Mouse (Mus musculus): ENCODE results near the gene Gm21970. TPM values are rescaled to one million over a fixed set of nuclear protein-coding genes. Genes with fewer than 3 reads are reported as not detected.

The Gm21970 gene
- under 1 TPM in 1 of 2 experiments, not detected in 1; 0.47 TPM for total RNA-seq (2021)

DNA sequence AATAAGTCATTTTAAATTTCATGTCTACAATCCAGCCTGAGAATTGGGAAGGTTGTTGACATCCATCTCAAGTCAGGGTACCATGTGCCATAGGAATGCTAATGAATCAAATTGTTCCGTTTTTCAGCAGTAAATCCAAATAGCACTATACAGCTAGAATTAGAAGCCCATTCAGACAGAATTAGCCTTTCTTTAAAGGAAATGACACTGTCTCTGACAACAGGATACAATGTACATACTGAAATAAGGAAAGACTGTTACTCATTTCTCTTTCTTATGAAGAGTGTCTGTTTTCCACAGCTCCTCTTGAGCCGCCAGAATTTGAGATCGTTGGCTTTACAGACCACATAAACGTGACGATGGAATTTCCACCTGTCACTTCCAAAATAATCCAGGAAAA lies at the start of gene Gm21970:
TSS of gene Gm21970 (plus strand) at position 301 of the 400 bp plus-strand sequence.
- DNase-seq = no peak
- intact Hi-C loops (cut with DNase I) = no loop called here

DNA sequence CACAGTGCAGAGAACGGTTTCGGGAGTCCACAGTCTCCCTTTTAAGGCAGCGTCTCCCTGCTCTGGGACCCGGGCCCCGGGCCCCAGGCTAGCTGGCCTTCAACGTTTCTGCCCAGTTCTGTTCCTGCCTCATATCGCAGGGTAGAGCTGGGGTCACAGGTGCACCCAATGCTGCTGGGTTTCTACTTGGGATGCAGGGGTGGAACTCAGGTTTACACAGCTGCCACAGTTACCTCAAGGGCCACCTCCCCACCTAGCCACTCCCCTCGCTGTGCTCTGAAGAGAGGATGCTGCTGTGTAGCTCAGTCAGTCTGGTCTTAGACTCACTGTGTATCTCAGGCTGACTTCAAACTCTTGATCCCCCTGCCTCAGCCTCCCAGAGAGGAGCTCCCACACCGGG lies 45.0 kb upstream of the Gm21970 start:
- intact Hi-C loops (cut with DNase I) = no loop called here
- DNase-seq = no peak

DNA sequence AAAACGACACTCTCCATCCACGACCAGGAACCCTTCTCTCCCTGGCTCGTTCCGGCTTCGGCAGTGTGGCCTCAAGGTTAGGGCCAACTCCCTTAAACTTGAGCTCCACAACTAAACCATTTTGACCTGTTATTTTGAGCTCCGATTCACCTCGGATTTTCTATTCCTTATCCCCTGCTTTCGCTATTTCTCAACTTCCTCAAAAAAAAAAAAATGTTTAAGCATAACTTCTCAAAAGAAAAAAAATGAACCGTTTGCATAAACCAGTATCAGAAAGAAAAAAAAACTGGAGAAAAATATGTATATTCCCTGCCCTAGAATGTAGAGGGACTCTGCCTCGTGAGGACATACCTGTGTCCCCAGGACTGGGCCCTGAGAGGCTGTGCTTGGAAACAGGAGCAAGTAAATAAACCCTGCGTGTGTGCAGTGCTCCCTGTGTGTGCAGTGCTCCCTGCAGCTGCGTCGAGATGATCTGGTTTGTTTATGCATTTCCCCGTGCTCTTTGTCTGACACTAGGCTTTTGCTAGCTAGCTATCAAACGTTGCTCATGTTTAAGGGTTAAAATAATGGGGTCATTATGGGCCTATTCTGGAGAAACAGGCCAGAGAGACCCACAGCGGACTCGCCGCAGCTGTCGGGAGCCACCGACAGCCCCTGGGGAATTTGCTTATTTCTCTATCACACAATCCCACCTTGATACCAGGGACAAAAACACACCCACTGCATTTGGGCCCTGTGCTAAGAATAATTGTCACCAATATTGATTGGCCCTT lies 43.8 kb upstream of the Gm21970 start:
- no peak for DNase-seq

DNA sequence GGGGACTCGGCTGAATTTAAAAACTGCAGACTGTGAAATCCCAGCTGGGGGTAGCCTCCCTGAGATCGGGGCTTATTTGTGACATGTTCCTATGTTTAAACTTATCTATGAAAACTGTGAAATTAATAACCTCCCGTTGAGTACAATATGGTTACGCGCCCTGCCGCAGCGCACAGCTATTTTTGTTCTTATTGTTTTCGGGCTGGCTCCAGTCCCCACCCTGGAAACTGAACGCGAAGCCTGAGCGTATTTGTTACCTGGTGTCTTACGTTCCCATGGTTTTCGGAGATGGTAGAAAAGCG lies 43.3 kb upstream of the Gm21970 start:
- DNase-seq = no peak
- intact Hi-C loops (cut with DNase I) = no loop called here

More for the DNA sequence above, 43.8 kb upstream of the Gm21970 start:
- intact Hi-C loops (cut with DNase I) = no loop called here

DNA sequence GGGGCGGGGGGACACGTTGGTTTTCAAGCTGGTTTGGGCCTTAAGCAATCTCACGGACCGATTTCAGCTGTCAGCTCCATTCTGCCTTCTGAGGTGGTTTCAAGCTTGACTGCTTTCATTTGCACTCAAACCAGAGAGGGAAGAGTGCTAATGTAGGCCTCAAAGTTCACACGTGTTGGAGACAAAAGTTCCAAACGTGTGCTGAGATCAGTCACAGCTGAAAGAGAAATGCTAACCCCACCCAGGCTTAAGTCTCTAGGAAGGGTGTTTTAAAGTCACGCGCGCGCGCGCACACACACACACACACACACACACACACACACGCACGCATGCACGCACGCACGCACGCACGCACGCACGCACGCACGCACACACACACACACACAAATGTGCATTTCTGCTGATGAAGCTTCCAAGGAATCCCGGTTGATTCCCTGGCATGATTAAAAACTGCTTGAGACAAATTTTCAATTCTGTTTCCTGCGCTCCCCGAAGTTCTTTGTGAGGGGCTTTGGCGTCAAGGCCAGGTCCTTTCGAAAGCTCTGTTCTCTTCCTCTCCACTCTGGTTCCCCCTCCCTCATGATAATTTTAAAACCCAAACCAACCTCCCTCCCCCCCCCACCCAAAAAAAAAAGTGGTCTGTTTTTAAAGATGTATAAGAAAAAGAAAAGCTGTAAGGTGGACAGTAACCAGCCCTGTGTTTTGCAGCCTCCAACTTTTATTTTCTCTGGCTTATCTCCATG lies 42.8 kb upstream of the Gm21970 start:
- intact Hi-C loops (cut with DNase I) = no loop called here
- no peak for DNase-seq

DNA sequence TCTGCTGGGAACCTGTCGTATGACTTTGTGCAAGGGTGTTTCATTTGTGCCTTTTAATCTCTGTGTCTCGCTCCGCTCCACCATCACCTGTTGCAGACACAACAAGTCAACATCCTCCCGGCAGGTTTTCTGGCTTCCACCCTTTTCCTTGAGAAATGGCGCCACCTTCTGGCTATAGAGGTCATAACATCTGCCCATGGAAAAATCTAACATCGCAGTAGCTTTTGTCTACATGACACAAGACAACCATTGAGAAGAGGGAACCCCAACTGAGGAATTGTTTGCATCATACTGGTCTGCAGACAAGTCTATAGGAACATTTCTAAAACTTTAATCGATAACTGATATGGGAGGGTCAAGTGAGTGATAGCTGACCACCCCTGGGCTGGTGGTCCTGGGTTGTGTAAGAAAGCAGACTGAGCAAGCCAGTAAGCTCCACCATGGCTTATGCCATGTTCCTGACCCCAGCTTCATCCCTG lies 39.4 kb upstream of the Gm21970 start:
- intact Hi-C loops (cut with DNase I) = loop anchor here (1.0 to 2.0 kb wide), 2 partner anchors 191 to 271 kb away; no protein-coding TSS in a partner anchor
- peak; percentile 77 to 80 for DNase-seq

DNA sequence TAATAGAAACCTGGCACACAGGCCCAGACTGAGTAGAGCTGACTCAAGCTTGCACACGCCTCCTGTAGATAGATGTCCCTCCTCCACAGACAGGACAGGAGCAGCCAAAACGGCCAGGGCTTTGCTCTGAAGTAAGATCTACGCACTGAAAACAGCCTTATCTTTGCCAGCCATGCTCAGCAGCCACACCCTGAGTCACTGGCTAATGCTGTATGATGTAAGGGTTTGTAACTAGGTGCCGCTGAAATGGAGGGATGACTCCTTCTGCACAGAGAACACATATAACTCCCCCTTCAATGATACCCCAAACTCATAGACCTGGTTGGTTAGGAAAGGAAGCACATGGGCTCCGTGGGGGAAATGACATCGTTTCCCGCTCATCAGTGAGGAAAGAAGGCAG lies 38.8 kb upstream of the Gm21970 start:
- intact Hi-C loops (cut with DNase I) = loop anchor here (1.0 to 2.0 kb wide), 2 partner anchors 192 to 271 kb away; no protein-coding TSS in a partner anchor
- no peak for DNase-seq

DNA sequence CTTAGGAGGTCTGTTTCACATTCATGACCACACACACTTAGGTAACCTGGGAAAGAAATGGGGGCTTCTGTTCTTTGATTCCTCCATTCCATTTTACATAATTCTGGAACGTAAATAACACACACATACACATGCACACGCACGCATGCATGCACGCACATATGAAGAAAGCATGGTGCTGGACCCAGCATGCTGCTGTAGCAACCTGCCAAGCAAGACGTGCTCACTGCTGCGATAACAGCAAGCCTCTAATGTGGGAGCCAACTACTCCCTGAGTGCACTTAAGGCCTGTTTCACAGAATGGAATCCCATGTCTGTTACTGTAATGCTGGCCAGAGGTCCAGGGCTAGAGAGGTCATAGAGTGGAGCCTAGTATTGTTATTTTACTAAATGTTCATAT lies 38.3 kb upstream of the Gm21970 start:
- intact Hi-C loops (cut with DNase I) = loop anchor here (2.0 kb wide), 1 partner anchor 192 kb away; no protein-coding TSS in a partner anchor
- DNase-seq = no peak

DNA sequence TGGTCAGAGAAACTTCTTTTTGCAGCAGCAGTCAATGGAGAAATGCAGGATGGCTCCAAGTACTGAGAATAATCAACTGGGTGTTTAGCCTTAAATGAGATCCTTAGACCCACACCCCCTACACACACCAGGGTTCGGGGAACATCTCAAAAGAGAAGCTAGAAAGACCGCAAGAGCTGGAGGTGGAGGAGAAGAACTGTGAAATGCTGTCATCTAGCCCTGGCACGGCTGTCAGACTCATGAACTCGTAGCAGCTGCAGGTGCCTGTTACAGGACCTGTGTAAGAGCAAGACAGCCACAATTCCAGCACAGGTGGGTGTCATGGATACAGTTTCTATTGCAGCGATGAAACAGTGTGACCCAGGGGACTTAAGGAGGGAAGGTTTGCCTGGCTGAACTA lies 37.9 kb upstream of the Gm21970 start:
- intact Hi-C loops (cut with DNase I) = loop anchor here (2.0 kb wide), 1 partner anchor 193 kb away; no protein-coding TSS in a partner anchor
- DNase-seq = no peak

DNA sequence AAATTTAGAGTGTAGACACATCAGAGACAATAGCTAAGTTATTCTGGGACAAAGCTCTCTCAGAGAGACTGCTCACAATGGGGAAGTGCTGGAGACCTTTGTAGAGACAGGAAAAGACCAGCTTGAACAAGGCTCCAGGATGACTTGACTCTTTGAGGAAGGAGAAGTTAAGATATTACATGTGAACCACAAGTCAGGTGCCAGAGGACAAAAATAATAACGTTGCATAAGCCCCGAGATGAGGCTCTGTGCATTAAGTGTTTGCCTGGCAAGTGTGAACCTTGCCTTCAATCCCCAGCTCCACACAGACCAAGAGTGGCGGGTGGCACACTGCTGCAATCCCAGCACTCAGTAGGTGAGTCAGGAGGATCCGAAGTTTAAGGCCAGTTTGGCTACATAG lies 36.9 kb upstream of the Gm21970 start:
- no peak for DNase-seq
- intact Hi-C loops (cut with DNase I) = no loop called here

DNA sequence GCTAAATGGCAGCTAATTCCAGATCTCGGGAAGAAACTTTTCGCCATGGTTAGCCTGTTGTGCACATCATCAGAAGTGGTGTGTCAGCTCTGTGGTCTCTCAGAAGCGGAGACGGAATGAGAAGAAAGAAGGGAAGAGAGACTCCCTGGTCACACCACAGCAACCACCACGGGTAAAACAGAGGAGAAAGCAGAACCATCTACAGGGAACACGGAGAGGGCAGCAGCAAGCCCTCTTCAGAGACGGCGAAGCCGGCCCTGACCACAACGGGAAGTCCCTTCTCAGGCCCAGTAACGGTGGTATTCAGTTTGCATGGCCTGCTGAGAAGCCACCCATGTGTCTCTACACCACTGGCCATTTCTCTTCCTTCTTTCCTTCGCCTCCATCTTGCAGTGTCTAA lies 36.4 kb upstream of the Gm21970 start:
- DNase-seq = no peak
- intact Hi-C loops (cut with DNase I) = loop anchor here (5.0 kb wide), 1 partner anchor 157 kb away; no protein-coding TSS in a partner anchor

DNA sequence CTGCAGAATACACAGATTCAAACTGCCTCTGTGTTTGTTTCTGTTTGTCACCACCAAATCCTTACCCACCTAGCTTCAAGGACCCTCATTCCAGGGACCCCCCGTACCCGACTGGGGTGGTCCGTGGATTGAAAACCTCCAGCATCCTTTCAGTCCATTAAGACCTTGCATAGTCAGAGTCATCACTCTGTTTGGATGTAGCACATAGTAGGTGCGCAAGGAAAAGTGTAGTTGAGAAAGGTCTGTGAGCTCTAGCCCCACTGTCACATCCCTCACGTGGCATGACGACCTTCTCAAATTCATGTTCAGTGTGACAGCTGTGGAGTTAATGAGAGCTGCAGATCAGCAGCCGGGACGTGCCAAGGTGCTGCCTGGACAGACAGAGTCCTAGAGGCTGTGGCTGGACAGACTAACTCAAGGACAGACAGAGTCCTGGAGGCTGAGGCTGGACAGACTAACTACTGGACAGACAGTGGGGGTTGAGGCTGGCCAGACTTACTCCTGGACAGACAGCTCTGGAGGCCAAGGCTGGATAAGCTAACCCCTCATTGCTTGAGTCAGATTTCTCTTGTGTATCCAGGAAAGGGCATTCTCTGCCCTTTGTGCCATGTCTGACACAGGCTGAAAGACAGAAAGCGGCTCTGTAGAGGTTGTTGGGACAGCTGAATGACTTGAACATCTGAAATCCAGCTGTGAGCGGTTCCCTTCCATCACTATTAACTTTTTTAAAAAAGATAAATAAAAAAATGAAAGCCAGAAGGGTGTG lies 34.6 kb upstream of the Gm21970 start:
- intact Hi-C loops (cut with DNase I) = loop anchor here (5.0 kb wide), 1 partner anchor 155 kb away; no protein-coding TSS in a partner anchor
- no peak for DNase-seq

DNA sequence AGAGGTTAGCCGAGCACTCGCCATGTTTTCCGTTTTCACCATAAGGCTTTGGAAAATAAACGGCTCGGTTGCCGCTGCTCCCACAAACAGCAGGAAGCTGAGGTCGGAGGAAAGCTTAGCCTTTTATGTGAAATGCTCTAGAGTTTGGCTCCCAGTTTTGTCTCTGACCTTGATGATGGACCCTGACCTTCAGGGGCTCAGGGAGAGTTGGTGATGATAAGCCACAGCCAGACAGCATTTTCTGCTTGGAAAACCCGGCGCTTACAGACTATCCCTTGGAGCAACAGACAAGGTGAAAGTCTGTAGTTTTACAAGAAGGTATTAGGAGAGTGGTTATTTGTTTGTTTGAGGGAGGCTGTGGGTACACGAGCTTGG lies 34.0 kb upstream of the Gm21970 start:
- intact Hi-C loops (cut with DNase I) = loop anchor here (5.0 kb wide), 1 partner anchor 155 kb away; no protein-coding TSS in a partner anchor
- DNase-seq = no peak

DNA sequence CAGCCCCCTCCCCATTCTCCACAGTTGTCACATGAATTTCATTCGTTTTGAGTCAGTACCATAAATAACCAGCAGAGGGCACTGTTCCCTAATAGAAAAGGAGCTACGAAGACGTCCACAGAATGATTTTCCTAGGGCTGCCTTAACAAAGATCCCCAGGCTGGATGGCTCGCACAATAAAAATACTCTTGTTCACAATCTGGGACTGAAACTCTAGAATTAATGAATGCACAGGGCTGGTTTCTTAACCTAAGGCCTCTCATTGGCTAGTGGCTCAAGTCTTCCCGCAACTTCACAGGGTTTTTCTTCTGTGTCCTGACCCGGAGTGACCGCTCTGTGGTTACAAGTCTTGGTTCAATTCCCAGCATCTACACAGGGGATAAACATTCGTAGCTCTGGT lies 33.0 kb upstream of the Gm21970 start:
- peak; percentile 56 to 69 for DNase-seq
- intact Hi-C loops (cut with DNase I) = loop anchor here (5.0 kb wide), 1 partner anchor 154 kb away; no protein-coding TSS in a partner anchor

DNA sequence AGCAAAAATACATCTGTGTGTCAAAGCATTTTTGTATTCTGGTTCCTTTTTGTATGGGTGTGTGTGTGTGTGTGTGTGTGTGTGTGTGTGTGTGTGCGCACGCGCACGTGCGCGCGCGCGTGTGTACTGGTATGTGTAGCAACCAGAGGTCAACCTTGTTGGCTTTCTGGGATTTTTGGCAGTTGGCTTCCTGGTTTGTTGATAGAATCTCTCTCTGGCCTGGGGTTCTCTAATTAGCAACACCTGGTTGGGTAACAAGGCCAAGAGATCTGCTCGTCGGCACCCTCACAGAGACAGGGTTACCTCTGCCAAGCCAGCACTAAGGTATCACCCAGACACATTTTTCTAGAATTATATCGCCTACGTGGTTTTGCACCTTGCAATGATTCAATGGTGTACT lies 32.0 kb upstream of the Gm21970 start:
- DNase-seq = no peak
- intact Hi-C loops (cut with DNase I) = loop anchor here (1.0 to 5.0 kb wide), 3 partner anchors 31 to 153 kb away; no protein-coding TSS in a partner anchor

DNA sequence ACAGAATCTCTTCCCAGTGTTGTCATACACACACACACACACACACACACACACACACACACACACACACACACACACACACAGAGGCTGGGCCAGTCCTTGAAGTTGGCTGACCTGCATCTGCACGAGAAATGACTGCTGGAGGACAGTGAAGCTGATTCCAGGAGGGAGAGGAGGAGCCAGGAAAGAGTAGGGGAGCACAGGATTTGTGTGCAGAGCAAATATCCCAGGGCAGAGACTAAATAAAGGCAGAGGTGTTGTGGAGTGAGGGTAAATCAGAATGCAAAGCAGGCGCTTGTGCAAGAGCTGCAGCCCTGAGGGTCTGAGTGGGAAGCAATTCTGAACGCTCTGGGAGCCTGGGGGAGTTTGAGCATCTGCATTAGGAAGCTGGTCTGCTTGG lies 31.4 kb upstream of the Gm21970 start:
- DNase-seq = no peak
- intact Hi-C loops (cut with DNase I) = no loop called here

DNA sequence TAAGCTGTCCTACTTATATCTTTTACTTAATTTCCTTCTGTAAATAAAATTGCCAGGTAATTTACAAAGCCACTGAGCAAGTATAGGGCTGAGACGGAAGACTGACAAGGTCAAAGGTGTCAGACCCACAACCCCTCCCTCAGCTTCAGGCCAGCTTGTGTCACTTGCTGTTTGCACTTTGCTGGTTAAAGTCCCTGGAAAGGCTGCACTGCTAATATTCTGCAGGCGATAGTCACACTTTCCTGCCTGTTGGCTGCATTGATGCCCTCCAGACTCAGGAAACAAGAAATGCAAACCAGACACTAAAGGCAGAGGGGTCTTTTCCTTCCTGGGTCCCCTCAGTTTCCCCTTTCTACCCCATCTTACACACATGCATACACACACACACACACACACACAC lies 29.5 kb upstream of the Gm21970 start:
- intact Hi-C loops (cut with DNase I) = loop anchor here (2.0 kb wide), 1 partner anchor 25 kb away; no protein-coding TSS in a partner anchor
- DNase-seq = no peak

DNA sequence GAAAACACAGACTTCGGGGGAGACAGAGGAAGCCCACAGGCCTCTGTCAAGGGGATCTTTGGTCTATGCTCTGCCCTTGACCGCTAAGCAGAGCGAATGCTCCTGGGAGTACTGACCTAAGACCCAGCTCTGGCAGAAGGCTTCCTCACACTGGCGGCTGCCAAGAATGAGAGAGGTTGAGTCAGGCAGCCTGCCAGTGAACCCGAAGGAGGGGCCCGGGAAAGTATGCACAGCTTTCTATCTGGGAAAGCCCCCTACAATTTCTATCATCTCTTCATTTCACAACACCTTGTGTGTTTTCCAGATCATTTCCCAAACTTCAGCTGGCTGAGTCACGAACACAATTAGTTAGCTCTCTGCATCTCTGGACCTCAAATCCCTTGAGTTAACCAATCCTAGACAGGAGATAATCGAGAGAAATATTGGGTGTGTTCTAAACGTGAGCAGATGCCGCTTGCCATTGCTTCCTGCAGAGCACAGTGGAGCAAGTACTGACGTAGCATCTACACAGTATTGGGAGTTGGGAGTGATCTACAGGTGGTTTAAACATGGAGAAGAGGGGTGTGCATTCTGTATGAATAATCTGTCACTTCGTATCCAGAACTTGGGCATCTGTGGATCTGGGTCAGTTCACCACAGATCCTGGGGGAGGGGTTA lies 28.8 kb upstream of the Gm21970 start:
- intact Hi-C loops (cut with DNase I) = loop anchor here (2.0 kb wide), 1 partner anchor 24 kb away; no protein-coding TSS in a partner anchor
- peak; percentile 75 to 76 for DNase-seq

DNA sequence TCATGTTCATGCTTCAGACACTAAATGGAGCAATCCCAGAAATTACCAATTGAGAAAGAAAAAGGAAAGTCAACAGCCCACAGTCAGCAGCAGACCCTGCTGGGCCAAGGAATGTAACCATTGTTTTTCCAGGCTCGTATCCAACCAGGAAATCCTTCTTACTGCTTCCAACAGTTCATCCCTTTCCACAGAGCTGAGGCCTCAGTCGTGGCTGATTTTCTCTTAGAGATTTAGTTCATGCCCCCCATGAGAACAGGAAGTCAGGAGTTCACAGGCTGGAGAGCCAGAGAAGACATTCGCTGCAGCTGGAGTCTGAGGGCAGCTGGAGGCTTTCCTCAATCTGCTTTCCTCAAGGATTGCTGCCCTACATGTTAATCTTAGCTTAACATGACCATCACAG lies 28.0 kb upstream of the Gm21970 start:
- DNase-seq = peak; percentile 45 to 56
- intact Hi-C loops (cut with DNase I) = loop anchor here (2.0 kb wide), 1 partner anchor 23 kb away; no protein-coding TSS in a partner anchor

DNA sequence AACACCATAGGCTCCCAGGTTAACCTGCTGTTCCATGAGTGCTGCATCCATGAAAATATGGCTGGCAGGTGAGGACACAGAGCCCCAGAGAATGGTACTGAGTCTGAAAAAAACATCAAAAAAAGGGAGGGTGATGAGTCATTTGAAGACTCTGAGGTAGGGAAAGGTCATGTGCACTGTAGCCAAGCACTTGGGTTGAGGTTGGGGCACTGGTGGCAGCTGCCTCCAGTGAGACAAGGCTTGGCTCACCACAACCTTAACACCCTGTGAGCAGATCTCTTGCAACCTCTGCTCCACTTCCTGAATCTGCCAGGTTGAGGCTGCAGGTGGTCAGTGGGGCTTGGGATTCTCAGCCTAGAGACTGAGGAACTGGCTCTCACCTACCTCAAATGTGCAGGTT lies 25.0 kb upstream of the Gm21970 start:
- DNase-seq = no peak
- intact Hi-C loops (cut with DNase I) = no loop called here
